Mouse (Mus musculus): Measurements from ENCODE around the gene Enc1.
"Not testable (repeated sequence)": the region's sequence is repeated elsewhere in the genome, so short reads cannot be mapped to it uniquely, and the experiment has no call there.

Gene Enc1

GRCm38 (mm10) chr13:97251736-97252135 is 10.8 kb downstream of the Enc1 start:
- no peak for DNase-seq (ENCODE audit: low spot score in 2 of 2)

- DNase-seq (ENCODE audit: low spot score in 2 of 2) = no peak
Measured at GRCm38 (mm10) chr13:97252469-97252868, 11.6 kb downstream of the Enc1 start.

- DNase-seq (ENCODE audit: low spot score in 2 of 2) = no peak
Measured at GRCm38 (mm10) chr13:97253418-97253981, 12.6 kb downstream of the Enc1 start.

GRCm38 (mm10) chr13:97253994-97254393 is 13.1 kb downstream of the Enc1 start:
- no peak for DNase-seq (ENCODE audit: low spot score in 2 of 2)

- no peak for DNase-seq (ENCODE audit: low spot score in 2 of 2)
Measured at GRCm38 (mm10) chr13:97254564-97255164, 13.8 kb downstream of the Enc1 start.

GRCm38 (mm10) chr13:97255976-97256848 is 15.3 kb downstream of the Enc1 start:
- DNase-seq (ENCODE audit: low spot score in 2 of 2) = no peak

- DNase-seq (ENCODE audit: low spot score in 2 of 2) = no peak
Measured at GRCm38 (mm10) chr13:97256849-97257379, 16.0 kb downstream of the Enc1 start.

GRCm38 (mm10) chr13:97259271-97259670 is 18.4 kb downstream of the Enc1 start:
- no peak for DNase-seq (ENCODE audit: low spot score in 2 of 2)

GRCm38 (mm10) chr13:97260456-97261180 is 19.7 kb downstream of the Enc1 start:
- no peak for DNase-seq (ENCODE audit: low spot score in 2 of 2)

- DNase-seq (ENCODE audit: low spot score in 2 of 2) = no peak
Measured at GRCm38 (mm10) chr13:97261549-97261948, 20.6 kb downstream of the Enc1 start.

GRCm38 (mm10) chr13:97262676-97263075 is 21.8 kb downstream of the Enc1 start:
- no peak for DNase-seq (ENCODE audit: low spot score in 2 of 2)

GRCm38 (mm10) chr13:97265534-97265933 is 24.6 kb downstream of the Enc1 start:
- not testable (repeated sequence) for DNase-seq (ENCODE audit: low spot score in 2 of 2)

GRCm38 (mm10) chr13:97270723-97271122 is 29.8 kb downstream of the Enc1 start:
- DNase-seq (ENCODE audit: low spot score in 2 of 2) = no peak

GRCm38 (mm10) chr13:97271641-97272040 is 30.7 kb downstream of the Enc1 start:
- no peak for DNase-seq (ENCODE audit: low spot score in 2 of 2)

- no peak for DNase-seq (ENCODE audit: low spot score in 2 of 2)
Measured at GRCm38 (mm10) chr13:97274757-97275156, 33.9 kb downstream of the Enc1 start.

- DNase-seq (ENCODE audit: low spot score in 2 of 2) = no peak
Measured at GRCm38 (mm10) chr13:97275482-97275881, 34.6 kb downstream of the Enc1 start.

GRCm38 (mm10) chr13:97282051-97282910 is 41.4 kb downstream of the Enc1 start:
- no peak for DNase-seq (ENCODE audit: low spot score in 2 of 2)

- no peak for DNase-seq (ENCODE audit: low spot score in 2 of 2)
Measured at GRCm38 (mm10) chr13:97282911-97283281, 42.0 kb downstream of the Enc1 start.

- no peak for DNase-seq (ENCODE audit: low spot score in 2 of 2)
Measured at GRCm38 (mm10) chr13:97287046-97287445, 46.1 kb downstream of the Enc1 start.

- DNase-seq (ENCODE audit: low spot score in 2 of 2) = no peak
Measured at GRCm38 (mm10) chr13:97290747-97291146, 49.8 kb downstream of the Enc1 start.

- DNase-seq (ENCODE audit: low spot score in 2 of 2) = no peak
Measured at GRCm38 (mm10) chr13:97291354-97291753, 50.4 kb downstream of the Enc1 start.
